Mouse (Mus musculus) lung, adult 2 months (tissue): ENCODE results near the gene Pip5k1b.

Source experiments
- CTCF ChIP-seq: fragments of 200-500 bp; IDR thresholded peaks from 2 replicates; pipeline ENCODE4 v1.5.1; 2011; ENCODE audit warnings: mild to moderate bottlenecking, low read length, control low read depth; ENCODE audit not compliant: insufficient read depth
- POLR2A ChIP-seq: fragments of 200-500 bp; IDR thresholded peaks from 2 replicates; pipeline ENCODE4 v1.6.1; 2011; ENCODE audit warnings: low read depth, mild to moderate bottlenecking, control low read depth, low read length, borderline replicate concordance; ENCODE audit errors: extremely low read depth

- no peak for TF ChIP-seq CTCF
- no peak for TF ChIP-seq POLR2A
These were observed 1.8 kb upstream of the Pip5k1b start for GRCm38 (mm10) chr19:24557456-24557855.
